27 mouse cellular contexts compared by ENCODE assay signal in genomic region chr2:178526776-178527175, GRCm38 (mm10).
DNase-seq lines count a peak whose midpoint lies in the region; ATAC-seq and TF ChIP-seq lines count a peak whose summit lies in the region.
"Had no signal": no experiment of that assay in that cellular context is flagged by ENCODE, and none has a peak within 500 bp of the region (broad histone marks: within the 10 kb centered on the region; RNA-seq: fewer than 3 reads in every experiment).

No protein-coding gene starts in this region.

- no peak overlapping the region for H3K27ac ChIP-seq in cerebellum, adult 2 months (ENCODE audit: insufficient read depth, low read length)
- H3K27ac ChIP-seq in midbrain, embryonic 13.5 days = no peak overlapping the region
- H3K27ac ChIP-seq: embryonic facial prominence, embryonic 10.5 days; embryonic facial prominence, embryonic 13.5 days; forebrain, embryonic 12.5 days; forebrain, embryonic 15.5 days; heart, embryonic 10.5 days; heart, embryonic 13.5 days; hindbrain, embryonic 12.5 days; hindbrain, embryonic 15.5 days had no signal

- ATAC-seq in midbrain, embryonic 13.5 days = no peak
- ATAC-seq: forebrain, embryonic 15.5 days; Patski had no signal

- TF ChIP-seq CTCF in cerebellum, adult 2 months (IDR thresholded peaks at IDR 0.05; ENCODE audit: borderline replicate concordance, insufficient read depth, low read depth, low read length) = no peak

- no peak overlapping the region for H3K4me2 ChIP-seq in midbrain, embryonic 13.5 days (replicated peaks)
- H3K4me2 ChIP-seq: embryonic facial prominence, embryonic 13.5 days; forebrain, embryonic 12.5 days; forebrain, embryonic 15.5 days; heart, embryonic 13.5 days; hindbrain, embryonic 12.5 days; hindbrain, embryonic 15.5 days had no signal

- H3K27me3 ChIP-seq in cerebellum, adult 2 months (ENCODE audit: control insufficient read depth, insufficient read depth, low read length) = no peaks in the 10 kb centered on the region
- no peaks in the 10 kb centered on the region for H3K27me3 ChIP-seq in midbrain, embryonic 13.5 days
- H3K27me3 ChIP-seq: forebrain, embryonic 12.5 days; forebrain, embryonic 15.5 days; heart, embryonic 13.5 days; hindbrain, embryonic 12.5 days; hindbrain, embryonic 15.5 days; Patski had no signal

- H3K9me3 ChIP-seq in midbrain, embryonic 13.5 days = no peaks in the 10 kb centered on the region
- H3K9me3 ChIP-seq: embryonic facial prominence, embryonic 10.5 days; embryonic facial prominence, embryonic 13.5 days; forebrain, embryonic 12.5 days; forebrain, embryonic 15.5 days; heart, embryonic 10.5 days; heart, embryonic 13.5 days; hindbrain, embryonic 12.5 days; hindbrain, embryonic 15.5 days had no signal

- H3K4me1 ChIP-seq in cerebellum, adult 2 months (ENCODE audit: control insufficient read depth, insufficient read depth, low read length) = peaks cover 20% of the 10 kb centered on the region
- peaks cover 8% of the 10 kb centered on the region for H3K4me1 ChIP-seq in midbrain, embryonic 13.5 days (replicated peaks)
- H3K4me1 ChIP-seq: embryonic facial prominence, embryonic 13.5 days; forebrain, embryonic 12.5 days; heart, embryonic 10.5 days; heart, embryonic 13.5 days had no signal

- WGBS in cerebellum, adult 2 months = 30% methylated on average over 6 of the region's 6 CpGs
- 87% methylated on average over 6 of the region's 6 CpGs for WGBS in midbrain, embryonic 13.5 days

- H3K9ac ChIP-seq in midbrain, embryonic 13.5 days (replicated peaks) = no peak overlapping the region
- H3K9ac ChIP-seq: embryonic facial prominence, embryonic 13.5 days; forebrain, embryonic 12.5 days; forebrain, embryonic 15.5 days; heart, embryonic 13.5 days; hindbrain, embryonic 12.5 days; hindbrain, embryonic 15.5 days had no signal

- H3K36me3 ChIP-seq in midbrain, embryonic 13.5 days = no peaks in the 10 kb centered on the region
- H3K36me3 ChIP-seq: embryonic facial prominence, embryonic 10.5 days; embryonic facial prominence, embryonic 13.5 days; forebrain, embryonic 12.5 days; forebrain, embryonic 15.5 days; G1E; heart, embryonic 10.5 days; heart, embryonic 13.5 days; hindbrain, embryonic 12.5 days; hindbrain, embryonic 15.5 days had no signal

- H3K4me3 ChIP-seq in cerebellum, adult 2 months (replicated peaks; ENCODE audit: insufficient read depth, low read depth, low read length) = no peak overlapping the region
- H3K4me3 ChIP-seq in midbrain, embryonic 13.5 days (replicated peaks) = no peak overlapping the region
- H3K4me3 ChIP-seq: embryonic facial prominence, embryonic 10.5 days; embryonic facial prominence, embryonic 13.5 days; erythroblast, embryonic 14.5 days; forebrain, embryonic 12.5 days; forebrain, embryonic 15.5 days; heart, embryonic 10.5 days; heart, embryonic 13.5 days; hindbrain, embryonic 12.5 days; hindbrain, embryonic 15.5 days had no signal

- TF ChIP-seq POLR2A in cerebellum, adult 2 months (IDR thresholded peaks at IDR 0.05; ENCODE audit: borderline replicate concordance, insufficient read depth, low read length) = no peak

- DNase-seq in cerebellum, adult 11 months = peak; percentile 16
- DNase-seq in cerebellum, adult 8-10 months = no peak
- DNase-seq in cerebellum, adult 2 months = peak; percentile 53 to 64
- DNase-seq in cerebellum, postnatal 10 days = peak; percentile 54 to 64
- peak; percentile 39 to 49 for DNase-seq in cerebellum, postnatal 36 days
- DNase-seq in heart, adult 9 months (ENCODE audit: low spot score in 2 of 2) = no peak
- no peak for DNase-seq in retina, postnatal 1 day
- DNase-seq: adrenal gland, postnatal 10 days; adrenal gland, postnatal 36 days; B cell, adult 2 months; embryo, embryonic 11 days; gastrocnemius, postnatal 25 days; heart, adult 18-20 months; kidney, adult 11 months; kidney, adult 8-10 months had no signal

Comparison
In these comparisons a context has a peak if more than half of its experiments do, and no peak if none do; other contexts are left out.
1. DNase-seq: peak in cerebellum, adult 11 months (single experiment), cerebellum, adult 2 months (2 of 2), cerebellum, postnatal 10 days (2 of 2) and cerebellum, postnatal 36 days (2 of 2); none in cerebellum, adult 8-10 months (single experiment), heart, adult 9 months (0 of 2) and retina, postnatal 1 day (single experiment).